In genomic region chr3:129532180-129532864, GRCm38 (mm10) we compare ENCODE assay signal across 8 mouse cellular contexts. TPM values are rescaled to one million over a fixed set of nuclear protein-coding genes. Genes with fewer than 3 reads are reported as not detected.
DNase-seq lines count a peak whose midpoint lies in the region; ATAC-seq and TF ChIP-seq lines count a peak whose summit lies in the region.

Gene Elovl6, plus strand, starts transcription at chr3:129532355.

- peak within 1 kb of the TSS; percentile 74 for H3K4me2 ChIP-seq in forebrain, postnatal 0 days (ENCODE audit: low read depth)
- H3K4me2 ChIP-seq in hindbrain, embryonic 12.5 days (replicated peaks): peak within 1 kb of the TSS; percentile 69

- H3K36me3 ChIP-seq in MEL (ENCODE audit: control insufficient read depth in 1 of 2, insufficient read depth in 2 of 2, low read length in 2 of 2): peaks cover 0 to 20% of the 10 kb centered on the region in 2 experiments; a peak in 2 of 4 replicates
- H3K36me3 ChIP-seq in forebrain, postnatal 0 days (ENCODE audit: insufficient read depth): no peaks in the 10 kb centered on the region
- H3K36me3 ChIP-seq in hindbrain, embryonic 12.5 days: no peaks in the 10 kb centered on the region

- H3K9me3 ChIP-seq in MEL (replicated peaks; ENCODE audit: insufficient read depth, low read length): no peaks in the 10 kb centered on the region
- H3K9me3 ChIP-seq in forebrain, postnatal 0 days (ENCODE audit: low read length): no peaks in the 10 kb centered on the region
- H3K9me3 ChIP-seq in hindbrain, embryonic 12.5 days (replicated peaks): no peaks in the 10 kb centered on the region

- H3K4me1 ChIP-seq in MEL (ENCODE audit: control insufficient read depth in 1 of 2, insufficient read depth in 2 of 2, low read length in 2 of 2): peaks cover 4 to 13% of the 10 kb centered on the region in 2 experiments; a peak in 3 of 4 replicates
- peaks cover 16% of the 10 kb centered on the region for H3K4me1 ChIP-seq in forebrain, postnatal 0 days (ENCODE audit: insufficient read depth)
- peaks cover 23% of the 10 kb centered on the region for H3K4me1 ChIP-seq in hindbrain, embryonic 12.5 days

- under 1% methylated on average over 35 of the region's 35 CpGs for WGBS in forebrain, postnatal 0 days
- WGBS in hindbrain, embryonic 12.5 days: under 1% methylated on average over 35 of the region's 35 CpGs

- peaks cover 23% of the 10 kb centered on the region for H3K79me2 ChIP-seq in MEL (ENCODE audit: control insufficient read depth, insufficient read depth, low read length, poor library complexity)

- H3K27me3 ChIP-seq in MEL (ENCODE audit: control insufficient read depth in 1 of 2, insufficient read depth in 2 of 2, low read length in 2 of 2): no peaks in the 10 kb centered on the region; a peak in 1 of 4 replicates
- H3K27me3 ChIP-seq in forebrain, postnatal 0 days (ENCODE audit: insufficient read depth, low read length): no peaks in the 10 kb centered on the region
- no peaks in the 10 kb centered on the region for H3K27me3 ChIP-seq in hindbrain, embryonic 12.5 days

- TF ChIP-seq EP300 in MEL (IDR thresholded peaks at IDR 0.05; ENCODE audit: low read depth in 1 of 2, low read length in 2 of 2): no peak

- TF ChIP-seq RAD21 in MEL (IDR thresholded peaks at IDR 0.05; ENCODE audit: low read depth, low read length): no peak

- peak; percentile 74 for ATAC-seq in cerebellum, adult (ENCODE audit: insufficient number of reproducible peaks, low FRiP score, low TSS enrichment)
- peak; percentile 68 for ATAC-seq in forebrain, postnatal 0 days
- peak; percentile 67 for ATAC-seq in hindbrain, embryonic 12.5 days (ENCODE audit: low FRiP score)

- peak; percentile 82 for DNase-seq in MEL (ENCODE audit: low read depth, low spot score)
- peak; percentile 91 for DNase-seq in forebrain, postnatal 0 days
- DNase-seq in layer of hippocampus, postnatal 25 days (ENCODE audit: extremely low spot score in 1 of 2, low spot score in 1 of 2): peak; percentile 61 to 67
- peak; percentile 25 for DNase-seq in lung, postnatal 14 days
- peak; percentile 94 for DNase-seq in retina, postnatal 1 day
- DNase-seq in urinary bladder, adult 2 months (ENCODE audit: low spot score): peak; percentile 49

- H3K9ac ChIP-seq in MEL (ENCODE audit: control insufficient read depth, low read depth, low read length, poor library complexity, severe bottlenecking): peak within 1 kb of the TSS; percentile 100
- peak within 1 kb of the TSS; percentile 92 for H3K9ac ChIP-seq in forebrain, postnatal 0 days
- peak within 1 kb of the TSS; percentile 97 for H3K9ac ChIP-seq in hindbrain, embryonic 12.5 days

- H3K27ac ChIP-seq in MEL (ENCODE audit: control insufficient read depth, low read depth, low read length): peak within 1 kb of the TSS; percentile 76
- peak within 1 kb of the TSS; percentile 96 for H3K27ac ChIP-seq in forebrain, postnatal 0 days (ENCODE audit: low read depth, low read length)
- peak within 1 kb of the TSS; percentile 99 for H3K27ac ChIP-seq in hindbrain, embryonic 12.5 days

- H3K4me3 ChIP-seq in MEL (ENCODE audit: control insufficient read depth in 1 of 2, insufficient read depth in 1 of 2, low read depth in 2 of 2, low read length in 2 of 2): peak within 1 kb of the TSS; percentile 81 to 100
- H3K4me3 ChIP-seq in forebrain, postnatal 0 days (ENCODE audit: low read depth, low read length): peak within 1 kb of the TSS; percentile 92
- H3K4me3 ChIP-seq in hindbrain, embryonic 12.5 days: peak within 1 kb of the TSS; percentile 88

- TF ChIP-seq POLR2A in MEL (IDR thresholded peaks at IDR 0.05; ENCODE audit: control insufficient read depth in 1 of 2, insufficient read depth in 1 of 2, low read depth in 1 of 2, low read length in 2 of 2, poor library complexity in 1 of 2): peak in 1 of 2 experiments; percentile 69; a peak in 2 of 4 replicates

- no peak for TF ChIP-seq CTCF in MEL (IDR thresholded peaks at IDR 0.05 in 2 of 3, conservative IDR thresholded peaks at IDR 0.05 in 1 of 3; ENCODE audit: control insufficient read depth in 1 of 3, insufficient read depth in 1 of 3, low read depth in 2 of 3, low read length in 3 of 3, poor library complexity in 1 of 3, severe bottlenecking in 1 of 3)
- peak; percentile 40 for TF ChIP-seq CTCF in forebrain, postnatal 0 days (IDR thresholded peaks at IDR 0.05; ENCODE audit: low read depth)

TF ChIP-seq in MEL, 35 proteins besides CTCF, POLR2A, EP300 and RAD21:
- TF ChIP-seq ZC3H11A (IDR thresholded peaks at IDR 0.05; ENCODE audit: low read depth, low read length) (no peak), CHD1 (IDR thresholded peaks at IDR 0.05; ENCODE audit: low read depth, low read length) (no peak), SMC3 (IDR thresholded peaks at IDR 0.05; ENCODE audit: low read depth, low read length) (no peak), MYC (IDR thresholded peaks at IDR 0.05; ENCODE audit: low read depth, low read length) (peak; percentile 31; the same call in 1 of the 2 replicates), TCF12 (IDR thresholded peaks at IDR 0.05; ENCODE audit: low read depth, low read length) (no peak), MAFK (IDR thresholded peaks at IDR 0.05; ENCODE audit: borderline replicate concordance, low read depth, low read length) (no peak), CHD2 (IDR thresholded peaks at IDR 0.05; ENCODE audit: low read length) (no peak), MAZ (IDR thresholded peaks at IDR 0.05; ENCODE audit: low read depth, low read length) (0 out of 2 replicates have a peak, but pooled peaks have one; percentile 29), TBP (IDR thresholded peaks at IDR 0.05; ENCODE audit: low read depth, low read length) (peak; percentile 70), BHLHE40 (IDR thresholded peaks at IDR 0.05; ENCODE audit: borderline replicate concordance, low read depth, low read length) (peak; percentile 39; the same call in 1 of the 2 replicates), ZNF384 (IDR thresholded peaks at IDR 0.05; ENCODE audit: low read depth, low read length) (no peak), SIN3A (IDR thresholded peaks at IDR 0.05; ENCODE audit: low read length) (peak; percentile 54), POLR2AphosphoS5 (IDR thresholded peaks at IDR 0.05; ENCODE audit: borderline replicate concordance, low read depth, low read length) (no peak), ETS1 (IDR thresholded peaks at IDR 0.05; ENCODE audit: low read depth, low read length) (no peak), HCFC1 (IDR thresholded peaks at IDR 0.05; ENCODE audit: low read depth, low read length) (peak; percentile 47; the same call in 1 of the 2 replicates), UBTF (IDR thresholded peaks at IDR 0.05; ENCODE audit: borderline replicate concordance, insufficient read depth, low read depth, low read length) (no peak), ZKSCAN1 (IDR thresholded peaks at IDR 0.05; ENCODE audit: low read depth, low read length) (no peak), MEF2A (IDR thresholded peaks at IDR 0.05; ENCODE audit: extremely low read depth, insufficient replicate concordance, low read depth, low read length, poor library complexity, severe bottlenecking) (no peak), NELFE (IDR thresholded peaks at IDR 0.05; ENCODE audit: low read depth, low read length) (peak; percentile 43), RCOR1 (IDR thresholded peaks at IDR 0.05; ENCODE audit: low read depth, low read length) (no peak)

RNA-seq across cellular contexts. Expression of gene Elovl6, which starts in this region (rescaled TPM):
- total RNA-seq in MEL (2012; rRNA removed): 13.4 and 15.0 TPM in 2 replicates
- polyA plus RNA-seq in MEL (2012; ENCODE audit: insufficient read depth in 1 of 2, insufficient read length in 2 of 2, low read depth in 1 of 2, low replicate concordance in 2 of 2, missing spikeins in 1 of 2): 10 to 100 TPM in 1 of 2 experiments, not detected in 1; 17.2 TPM
- 46.9 and 51.9 TPM in 2 replicates for total RNA-seq in forebrain, postnatal 0 days (2014; rRNA removed)
- 28.2 and 39.1 TPM in 2 replicates for polyA plus RNA-seq in forebrain, postnatal 0 days (2015; fragmentation: Nextera tagmentation; extraction: Ambion mirVana)
- 33.1 and 39.2 TPM in 2 replicates for polyA plus RNA-seq in hindbrain, embryonic 12.5 days (2016; fragmentation: Nextera tagmentation; extraction: Ambion mirVana)
- 10 to 100 TPM; 37.8 to 40.8 TPM for total RNA-seq in layer of hippocampus, postnatal 25 days (2021)
- polyA plus RNA-seq in urinary bladder, adult 2 months (2012; rRNA removed): 29.1 and 34.2 TPM in 2 replicates

Comparison
In these comparisons a context has a peak if more than half of its experiments do, and no peak if none do; other contexts are left out.
1. Peak in every context shown above with its lines: DNase-seq, ATAC-seq, H3K4me3 ChIP-seq and H3K27ac ChIP-seq.
2. DNase-seq: peak in every context shown above with its lines; median percentile 94 in retina, postnatal 1 day; 91 in forebrain, postnatal 0 days; 82 in MEL; 64 in layer of hippocampus, postnatal 25 days; 49 in urinary bladder, adult 2 months; 25 in lung, postnatal 14 days.